13 mouse cellular contexts compared by ENCODE assay signal in genomic region chr7:141371942-141372595, GRCm38 (mm10). TPM values are rescaled to one million over a fixed set of nuclear protein-coding genes. Genes with fewer than 3 reads are reported as not detected.
DNase-seq lines count a peak whose midpoint lies in the region; ATAC-seq and TF ChIP-seq lines count a peak whose summit lies in the region.
"Had no signal": no experiment of that assay in that cellular context is flagged by ENCODE, and none has a peak within 500 bp of the region (broad histone marks: within the 10 kb centered on the region; RNA-seq: fewer than 3 reads in every experiment).

No protein-coding gene starts in this region.

- intact Hi-C loops in heart, postnatal 14 days (cut with DNase I): no loop called here
- intact Hi-C loops in left cerebral cortex, adult 2 months (cut with DNase I): no loop called here

- H3K9ac ChIP-seq in liver, embryonic 15.5 days: no peak overlapping the region
- H3K9ac ChIP-seq: embryonic facial prominence, embryonic 15.5 days; midbrain, embryonic 12.5 days had no signal

- peak overlapping the region; percentile 9; the same call in 1 of the 2 replicates for H3K27ac ChIP-seq in spleen, adult 2 months (ENCODE audit: insufficient read depth, low read length)
- H3K27ac ChIP-seq in liver, embryonic 15.5 days (replicated peaks): peak overlapping the region; percentile 29
- no peak overlapping the region for H3K27ac ChIP-seq in left cerebral cortex, adult 2 months
- H3K27ac ChIP-seq: embryonic facial prominence, embryonic 15.5 days; layer of hippocampus, adult 2 months; midbrain, embryonic 12.5 days had no signal

- DNase-seq in spleen, adult 2 months (ENCODE audit: low read depth in 1 of 2, low spot score in 2 of 2): no peak
- DNase-seq in spleen, adult 18-20 months: no peak
- peak; percentile 66 to 69 for DNase-seq in adrenal gland, postnatal 36 days
- no peak for DNase-seq in heart, postnatal 14 days
- no peak for DNase-seq in frontal cortex, postnatal 25 days (ENCODE audit: low spot score in 2 of 2)
- DNase-seq in left cerebral cortex, adult 2 months (ENCODE audit: extremely low spot score in 1 of 2, low spot score in 2 of 2): no peak
- DNase-seq: cerebellum, postnatal 14 days; gastrocnemius, postnatal 14 days; heart, postnatal 36 days had no signal

- H3K27me3 ChIP-seq in spleen, adult 2 months (ENCODE audit: control insufficient read depth, insufficient read depth, low read length): no peaks in the 10 kb centered on the region
- no peaks in the 10 kb centered on the region for H3K27me3 ChIP-seq in liver, embryonic 15.5 days
- H3K27me3 ChIP-seq: embryonic facial prominence, embryonic 15.5 days had no signal

- TF ChIP-seq CTCF in spleen, adult 2 months (IDR thresholded peaks at IDR 0.05; ENCODE audit: extremely low read depth, insufficient read depth, insufficient read length, insufficient replicate concordance): no peak
- no peak for TF ChIP-seq CTCF in left cerebral cortex, adult 2 months (IDR thresholded peaks at IDR 0.05)

- WGBS in spleen, adult 2 months: 40% methylated on average over 6 of the region's 6 CpGs
- 48% methylated on average over 6 of the region's 6 CpGs for WGBS in liver, embryonic 15.5 days (ENCODE audit: insufficient replicate concordance)

- H3K4me3 ChIP-seq in spleen, adult 2 months (ENCODE audit: extremely low read depth, insufficient read depth, insufficient read length): no peak overlapping the region
- no peak overlapping the region for H3K4me3 ChIP-seq in liver, embryonic 15.5 days (replicated peaks)
- no peak overlapping the region for H3K4me3 ChIP-seq in left cerebral cortex, adult 2 months
- H3K4me3 ChIP-seq: embryonic facial prominence, embryonic 15.5 days; layer of hippocampus, adult 2 months; midbrain, embryonic 12.5 days had no signal

- H3K9me3 ChIP-seq in liver, embryonic 15.5 days (replicated peaks): no peaks in the 10 kb centered on the region
- H3K9me3 ChIP-seq: embryonic facial prominence, embryonic 15.5 days; midbrain, embryonic 12.5 days had no signal

- H3K4me2 ChIP-seq in liver, embryonic 15.5 days: no peak overlapping the region
- H3K4me2 ChIP-seq: embryonic facial prominence, embryonic 15.5 days; midbrain, embryonic 12.5 days had no signal

- H3K4me1 ChIP-seq in spleen, adult 2 months (ENCODE audit: control insufficient read depth, insufficient read depth, insufficient read length): peaks cover 10% of the 10 kb centered on the region
- peaks cover 32% of the 10 kb centered on the region for H3K4me1 ChIP-seq in liver, embryonic 15.5 days (replicated peaks)
- H3K4me1 ChIP-seq: embryonic facial prominence, embryonic 15.5 days; midbrain, embryonic 12.5 days had no signal

- no peak for TF ChIP-seq POLR2A in spleen, adult 2 months (IDR thresholded peaks at IDR 0.05; ENCODE audit: low read depth, low read length)

- ATAC-seq in liver, embryonic 15.5 days (ENCODE audit: insufficient read depth): no peak

- no peaks in the 10 kb centered on the region for H3K36me3 ChIP-seq in spleen, adult 2 months (ENCODE audit: control insufficient read depth, insufficient read depth, low read length)
- H3K36me3 ChIP-seq in liver, embryonic 15.5 days (replicated peaks): no peaks in the 10 kb centered on the region
- H3K36me3 ChIP-seq: embryonic facial prominence, embryonic 15.5 days; midbrain, embryonic 12.5 days had no signal

RNA-seq across cellular contexts. Expression of gene Taldo1, which starts 19.9 kb away (rescaled TPM):
- 155 and 184 TPM in 2 replicates for polyA plus RNA-seq in spleen, adult 2 months (2012; rRNA removed)
- 100 to 1,000 TPM; 707 to 724 TPM for total RNA-seq in adrenal gland, postnatal 36 days (2021)
- 409 and 415 TPM in 2 replicates for polyA plus RNA-seq in liver, embryonic 15.5 days (2015; fragmentation: Nextera tagmentation; extraction: Ambion mirVana)
- 100 to 1,000 TPM; 125 to 126 TPM for total RNA-seq in heart, postnatal 14 days (2021)
- 10 to 100 TPM; 87.5 to 90.9 TPM for total RNA-seq in left cerebral cortex, adult 2 months (2021)

RNA-seq across cellular contexts. Expression of gene Eps8l2, which starts 33.4 kb away (rescaled TPM):
- polyA plus RNA-seq in spleen, adult 2 months (2012; rRNA removed): 2.5 TPM in 2 replicates
- total RNA-seq in adrenal gland, postnatal 36 days (2021): 1 to 10 TPM; 1.8 to 3.2 TPM
- polyA plus RNA-seq in liver, embryonic 15.5 days (2015; fragmentation: Nextera tagmentation; extraction: Ambion mirVana): 16.6 and 24.3 TPM in 2 replicates
- total RNA-seq in heart, postnatal 14 days (2021): 1 to 10 TPM; 2.7 to 3.0 TPM
- 1 to 10 TPM; 3.6 to 5.3 TPM for total RNA-seq in left cerebral cortex, adult 2 months (2021)

RNA-seq across cellular contexts. Expression of gene Gatd1, which starts 41.9 kb away (rescaled TPM):
- 56.7 and 72.5 TPM in 2 replicates for polyA plus RNA-seq in spleen, adult 2 months (2012; rRNA removed)
- total RNA-seq in adrenal gland, postnatal 36 days (2021): 10 to 100 TPM; 24.9 to 46.7 TPM
- 15.0 and 15.7 TPM in 2 replicates for polyA plus RNA-seq in liver, embryonic 15.5 days (2015; fragmentation: Nextera tagmentation; extraction: Ambion mirVana)
- 10 to 100 TPM; 12.5 to 13.3 TPM for total RNA-seq in heart, postnatal 14 days (2021)
- 10 to 100 TPM; 38.9 to 46.5 TPM for total RNA-seq in left cerebral cortex, adult 2 months (2021)

RNA-seq across cellular contexts. Expression of gene Tmem80, which starts 44.5 kb away (rescaled TPM):
- 32.4 and 37.0 TPM in 2 replicates for polyA plus RNA-seq in spleen, adult 2 months (2012; rRNA removed)
- 10 to 100 TPM; 23.9 to 27.1 TPM for total RNA-seq in adrenal gland, postnatal 36 days (2021)
- 14.8 and 15.8 TPM in 2 replicates for polyA plus RNA-seq in liver, embryonic 15.5 days (2015; fragmentation: Nextera tagmentation; extraction: Ambion mirVana)
- total RNA-seq in heart, postnatal 14 days (2021): 10 to 100 TPM; 13.6 to 16.1 TPM
- 10 to 100 TPM; 33.3 to 34.9 TPM for total RNA-seq in left cerebral cortex, adult 2 months (2021)

RNA-seq across cellular contexts. Expression of gene Deaf1, which starts 44.6 kb away (rescaled TPM):
- polyA plus RNA-seq in spleen, adult 2 months (2012; rRNA removed): 15.3 and 15.9 TPM in 2 replicates
- 10 to 100 TPM; 25.8 to 37.5 TPM for total RNA-seq in adrenal gland, postnatal 36 days (2021)
- 13.4 and 16.9 TPM in 2 replicates for polyA plus RNA-seq in liver, embryonic 15.5 days (2015; fragmentation: Nextera tagmentation; extraction: Ambion mirVana)
- total RNA-seq in heart, postnatal 14 days (2021): 10 to 100 TPM; 20.0 to 22.1 TPM
- total RNA-seq in left cerebral cortex, adult 2 months (2021): 10 to 100 TPM; 63.1 to 63.8 TPM

Comparison
In these comparisons a context has a peak if more than half of its experiments do, and no peak if none do; other contexts are left out.
1. DNase-seq: peak in adrenal gland, postnatal 36 days (2 of 2); none in spleen, adult 2 months (0 of 2), spleen, adult 18-20 months (0 of 2), heart, postnatal 14 days (0 of 2), frontal cortex, postnatal 25 days (0 of 2) and left cerebral cortex, adult 2 months (0 of 2).
2. RNA of gene Taldo1, which starts 19.9 kb away (total RNA-seq): 707 to 724 TPM in adrenal gland, postnatal 36 days; 125 to 126 TPM in heart, postnatal 14 days and 87.5 to 90.9 TPM in left cerebral cortex, adult 2 months; every median in the first group is over 4 times any median in the second.